Mouse (Mus musculus) C2C12 (cell line): ENCODE results near the gene Gpr157.

Experiments
- CTCF ChIP-seq: IDR thresholded peaks from one replicate; pipeline ENCODE4 v1.5.1; 2011; ENCODE audit not compliant: control insufficient read depth, insufficient read depth, insufficient read length
- MAX ChIP-seq: IDR thresholded peaks from one replicate; pipeline ENCODE4 v1.6.1; 2011; ENCODE audit warnings: mild to moderate bottlenecking, control low read depth
- MYOG ChIP-seq: IDR thresholded peaks from one replicate; pipeline ENCODE4 v1.6.1; 2011; ENCODE audit not compliant: control insufficient read depth, insufficient read length; ENCODE audit errors: extremely low read depth
- USF1 ChIP-seq: IDR thresholded peaks from one replicate; pipeline ENCODE4 v1.6.1; 2011; ENCODE audit warnings: low read depth, mild to moderate bottlenecking, control low read depth, moderate library complexity

DNA sequence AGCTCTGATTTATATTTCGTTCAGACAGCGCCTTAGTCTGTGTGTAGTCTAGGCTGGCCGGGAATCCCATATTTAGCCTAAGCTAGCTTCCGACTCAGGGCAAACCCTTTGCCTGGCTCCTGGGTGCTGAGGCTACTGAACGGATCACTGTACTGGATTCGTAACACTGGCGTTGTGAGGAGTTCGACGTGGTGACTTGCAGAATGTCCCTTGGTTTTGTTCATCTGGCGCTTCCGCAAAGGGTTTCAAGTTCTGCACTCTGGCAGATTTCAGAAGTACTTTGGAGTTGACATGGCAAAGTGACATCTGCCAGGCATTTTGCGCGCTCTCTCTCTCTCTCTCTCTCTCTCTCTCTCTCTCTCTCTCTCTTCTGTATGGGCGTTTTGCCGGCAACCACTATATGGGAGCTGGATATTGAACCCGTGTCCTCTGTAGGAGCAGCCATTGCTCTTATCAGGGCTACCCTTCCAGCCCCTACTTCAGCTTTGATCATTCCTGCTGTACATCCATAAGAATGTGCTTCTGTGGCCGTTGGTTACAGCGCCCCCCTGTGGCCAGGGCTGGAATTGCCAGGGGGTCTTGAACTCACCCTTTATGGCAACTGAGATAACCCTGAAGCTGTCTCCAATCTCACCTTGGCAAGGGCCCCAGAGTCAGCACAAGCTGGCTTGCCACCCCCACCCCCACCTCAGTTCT is 4.9 kb downstream of the Gpr157 start:
- TF ChIP-seq CTCF, result peak; percentile 28
- TF ChIP-seq MYOG, result no peak
- TF ChIP-seq MAX, result no peak
- TF ChIP-seq USF1, result no peak
